Mouse (Mus musculus) megakaryocyte, embryonic 14.5 days (primary cell): ENCODE data around the gene Isoc2a. TPM values are rescaled to one million over a fixed set of nuclear protein-coding genes. Genes with fewer than 3 reads are reported as not detected.
"Not testable (repeated sequence)": the region's sequence is repeated elsewhere in the genome, so short reads cannot be mapped to it uniquely, and the experiment has no call there.

ENCODE experiments used
- H3K27me3 ChIP-seq: replicated peaks from 2 replicates; pipeline ENCODE3; 2012; ENCODE audit warnings: inconsistent platforms
- H3K36me3 ChIP-seq: replicated peaks from 2 replicates; pipeline ENCODE3; 2012; ENCODE audit warnings: low read length, inconsistent platforms, mixed read lengths
- H3K4me1 ChIP-seq: 2 replicates; pipeline ENCODE4 v1.6.1; 2012; ENCODE audit warnings: inconsistent platforms
- H3K4me3 ChIP-seq: replicated peaks from 2 replicates; pipeline ENCODE3; 2012; ENCODE audit warnings: moderate library complexity, mild to moderate bottlenecking, inconsistent platforms
- H3K9me3 ChIP-seq: 2 replicates; pipeline ENCODE4 v1.6.1; 2012; ENCODE audit warnings: inconsistent platforms
- FLI1 ChIP-seq: IDR thresholded peaks from 2 replicates; pipeline ENCODE4 v1.6.1; 2012; ENCODE audit warnings: low read length, inconsistent platforms, mixed read lengths
- GATA1 ChIP-seq: IDR thresholded peaks from 3 replicates; pipeline ENCODE4 v1.6.1; 2012; ENCODE audit warnings: mixed read lengths, low read length, inconsistent platforms, borderline replicate concordance
- polyA plus RNA-seq: library from polyadenylated mRNA; stranded (reverse); fragments of >175 nt; gene quantifications from 2 replicates; pipeline ENCODE4 v1.2.3, GENCODE M21; 2012; ENCODE audit warnings: low replicate concordance; ENCODE audit not compliant: insufficient read depth

Isoc2a gene
- polyA plus RNA-seq, 1 experiment: 17.1 TPM

DNA sequence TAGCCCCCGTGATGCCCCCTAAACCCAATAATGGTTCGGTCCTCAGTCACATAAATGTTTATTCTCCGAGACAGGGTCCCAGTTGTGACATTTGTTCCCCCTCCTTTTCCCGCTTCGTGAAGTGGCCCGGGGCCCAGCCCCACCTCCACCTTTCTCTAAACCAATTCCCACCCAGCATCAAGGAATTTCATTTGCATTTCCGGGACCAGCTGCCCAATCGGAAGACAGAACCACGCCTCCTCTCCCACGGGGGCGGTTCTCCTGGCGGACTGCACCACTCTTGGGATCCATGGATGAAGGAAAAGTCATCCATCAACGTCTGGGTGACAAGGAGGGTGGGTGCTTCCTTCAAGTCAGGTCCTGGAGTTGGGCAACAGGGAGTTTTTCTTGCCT is 32.0 kb upstream of the Isoc2a start:
- TF ChIP-seq GATA1 (no peak), FLI1 (no peak)
- H3K4me3 ChIP-seq: no peak overlapping the region
- peaks cover 6% of the 10 kb centered on the region for H3K36me3 ChIP-seq
- H3K27me3 ChIP-seq: peaks cover 61% of the 10 kb centered on the region
- H3K4me1 ChIP-seq: peaks cover 22% of the 10 kb centered on the region
- peaks cover 48% of the 10 kb centered on the region for H3K9me3 ChIP-seq

DNA sequence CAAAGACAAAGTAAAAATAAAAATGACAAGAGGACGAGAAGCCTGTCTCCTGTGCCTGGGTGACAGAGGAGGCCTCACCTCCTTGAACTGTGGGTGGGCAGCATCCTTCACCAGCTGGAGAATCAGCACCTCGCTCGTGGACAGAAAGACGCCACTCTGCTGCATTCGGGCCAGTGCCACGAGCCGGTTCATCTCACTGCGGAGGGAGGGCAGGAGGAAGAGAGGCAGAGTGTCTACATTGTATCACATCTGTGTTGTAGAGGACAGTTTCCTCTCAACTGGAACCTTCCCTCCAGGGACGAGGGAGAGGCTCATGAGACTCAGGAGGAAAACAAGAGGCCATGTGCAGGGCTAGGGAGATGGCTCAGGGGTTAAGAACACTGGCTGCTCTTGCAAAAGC is 27.6 kb upstream of the Isoc2a start:
- no peak overlapping the region for H3K4me3 ChIP-seq
- peaks cover 35% of the 10 kb centered on the region for H3K9me3 ChIP-seq
- H3K27me3 ChIP-seq: peaks cover 28% of the 10 kb centered on the region
- H3K4me1 ChIP-seq: peaks cover 1% of the 10 kb centered on the region; the same call in 1 of the 2 replicates
- peaks cover 9% of the 10 kb centered on the region for H3K36me3 ChIP-seq
- TF ChIP-seq FLI1: no peak
- no peak for TF ChIP-seq GATA1

DNA sequence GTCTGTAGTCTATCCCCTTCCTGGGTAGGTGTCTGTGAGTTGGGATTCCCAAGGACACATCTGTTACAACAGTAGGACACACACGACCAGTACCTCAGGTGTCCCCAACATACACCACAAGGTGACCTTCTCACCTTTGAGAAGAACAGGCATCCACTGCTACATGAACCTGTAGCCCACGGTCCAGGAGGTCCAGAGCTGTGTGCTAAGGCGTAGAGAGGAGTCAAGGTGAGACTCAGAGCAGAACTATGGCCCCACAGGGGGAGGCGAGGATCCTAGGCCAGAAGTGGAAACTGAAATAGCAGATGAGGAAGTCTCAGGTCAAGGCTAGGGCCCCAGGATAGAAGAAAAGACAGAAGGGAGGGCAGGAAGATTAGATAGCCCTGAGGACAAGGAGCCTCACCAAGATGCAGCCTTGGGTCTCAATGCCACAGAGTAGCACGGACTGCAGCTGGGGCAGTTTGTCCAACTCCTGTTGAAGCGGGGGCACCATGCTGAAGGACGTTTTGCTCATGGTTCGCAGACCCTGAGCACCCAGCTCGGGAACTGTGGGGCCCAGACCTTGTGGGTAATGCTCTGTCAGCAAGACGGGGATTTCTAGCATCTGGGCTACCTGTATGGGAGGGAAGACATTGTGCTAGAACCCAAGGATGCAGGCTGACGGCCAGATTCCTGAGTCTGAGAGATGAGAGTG is 26.2 kb upstream of the Isoc2a start:
- H3K27me3 ChIP-seq: peaks cover 15% of the 10 kb centered on the region
- H3K9me3 ChIP-seq: peaks cover 23% of the 10 kb centered on the region
- H3K4me1 ChIP-seq: no peaks in the 10 kb centered on the region
- peaks cover 9% of the 10 kb centered on the region for H3K36me3 ChIP-seq
- H3K4me3 ChIP-seq: no peak overlapping the region
- no peak for TF ChIP-seq GATA1
- TF ChIP-seq FLI1: no peak

DNA sequence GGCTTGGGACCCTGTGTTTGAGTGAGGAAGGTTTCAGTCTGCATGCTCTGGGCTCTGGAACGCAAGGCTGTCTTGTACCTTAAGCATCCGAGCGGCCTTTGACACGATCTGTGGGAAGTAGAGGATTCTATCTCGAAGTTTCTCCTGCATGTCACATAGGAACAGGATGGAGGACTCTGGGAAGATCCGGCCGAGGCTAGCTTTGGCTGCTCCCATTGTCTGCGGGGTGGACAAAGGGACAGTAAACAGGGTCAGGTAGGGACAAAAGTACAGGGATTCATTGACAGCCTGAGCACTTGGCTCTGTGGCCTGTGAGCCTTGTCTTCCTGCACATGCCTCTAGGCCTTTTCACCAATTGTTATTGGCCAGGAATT is 25.7 kb upstream of the Isoc2a start:
- Histone ChIP-seq H3K36me3 (peaks cover 9% of the 10 kb centered on the region), H3K27me3 (peaks cover 10% of the 10 kb centered on the region), H3K4me1 (no peaks in the 10 kb centered on the region), H3K4me3 (no peak overlapping the region), H3K9me3 (peaks cover 19% of the 10 kb centered on the region)
- TF ChIP-seq GATA1 (no peak), FLI1 (no peak)

DNA sequence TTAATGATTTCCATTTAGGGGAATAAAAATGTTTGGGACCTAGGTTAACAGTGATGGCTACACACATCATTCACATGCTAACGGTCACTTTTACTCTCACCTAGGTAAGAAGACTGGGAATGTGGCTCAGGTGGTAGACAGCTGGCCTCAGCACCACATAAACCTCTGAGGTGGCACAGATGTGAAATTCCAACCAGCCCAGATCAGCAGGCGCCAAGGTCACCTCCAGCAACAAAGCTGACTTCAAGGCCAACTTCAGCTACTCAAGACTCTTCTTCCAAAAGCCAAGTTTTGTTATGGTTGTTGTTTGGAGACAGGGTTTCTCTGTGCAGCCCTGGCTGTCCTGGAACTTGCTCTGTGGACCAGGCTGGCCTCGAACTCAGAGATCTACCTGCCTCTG is 23.3 kb upstream of the Isoc2a start:
- peaks cover 9% of the 10 kb centered on the region for H3K27me3 ChIP-seq

DNA sequence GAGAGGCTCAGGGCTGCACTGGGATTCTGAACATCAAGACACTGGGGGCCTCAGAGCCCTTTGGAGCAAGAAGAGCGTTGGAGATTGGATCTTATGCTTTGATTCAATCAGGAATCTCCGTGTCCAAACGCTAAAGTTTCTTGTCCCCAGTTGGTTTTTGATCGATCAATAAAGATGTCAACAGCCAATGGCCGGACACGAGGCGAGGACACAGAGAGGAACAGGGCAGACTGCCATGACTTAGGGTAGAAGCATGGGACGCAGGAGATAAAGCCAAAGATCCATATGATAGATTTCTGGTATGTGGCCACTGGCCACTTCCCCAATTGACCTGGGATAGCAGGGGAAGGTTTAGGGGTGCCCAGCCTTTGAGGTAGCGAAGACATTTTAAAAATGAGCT is 20.4 kb upstream of the Isoc2a start:
- Histone ChIP-seq H3K36me3 (no peaks in the 10 kb centered on the region), H3K4me3 (no peak overlapping the region), H3K27me3 (peaks cover 7% of the 10 kb centered on the region), H3K9me3 (no peaks in the 10 kb centered on the region), H3K4me1 (no peaks in the 10 kb centered on the region)
- TF ChIP-seq FLI1 (no peak), GATA1 (no peak)

More for the DNA sequence above, 23.3 kb upstream of the Isoc2a start:
- Histone ChIP-seq H3K36me3 (peaks cover 9% of the 10 kb centered on the region), H3K4me3 (no peak overlapping the region), H3K4me1 (no peaks in the 10 kb centered on the region), H3K9me3 (peaks cover 2% of the 10 kb centered on the region; the same call in 1 of the 2 replicates)
- TF ChIP-seq FLI1 (no peak), GATA1 (no peak)

DNA sequence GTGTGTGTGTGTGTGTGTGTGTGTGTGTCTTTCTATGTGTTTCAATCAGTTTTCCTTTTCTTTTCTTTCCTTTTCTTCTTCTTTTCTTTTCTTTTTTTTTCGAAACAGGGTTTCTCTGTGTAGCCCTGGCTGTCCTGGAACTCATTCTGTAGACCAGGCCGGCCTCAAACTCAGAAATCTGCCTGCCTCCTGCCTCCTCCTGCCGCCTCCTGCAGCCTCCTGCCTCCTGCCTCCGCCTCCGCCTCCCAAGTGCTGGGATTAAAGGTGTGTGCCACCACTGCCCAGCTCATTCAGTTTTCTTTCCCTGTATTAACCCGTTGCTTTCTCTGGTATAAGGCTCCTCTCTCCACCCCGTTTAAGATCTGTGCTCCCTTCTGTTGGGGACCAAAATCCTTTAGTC is 19.6 kb upstream of the Isoc2a start:
- H3K27me3 ChIP-seq: peaks cover 7% of the 10 kb centered on the region
- H3K4me3 ChIP-seq: no peak overlapping the region
- TF ChIP-seq GATA1 (no peak), FLI1 (no peak)
- no peaks in the 10 kb centered on the region for H3K36me3 ChIP-seq
- no peaks in the 10 kb centered on the region for H3K4me1 ChIP-seq
- no peaks in the 10 kb centered on the region for H3K9me3 ChIP-seq

DNA sequence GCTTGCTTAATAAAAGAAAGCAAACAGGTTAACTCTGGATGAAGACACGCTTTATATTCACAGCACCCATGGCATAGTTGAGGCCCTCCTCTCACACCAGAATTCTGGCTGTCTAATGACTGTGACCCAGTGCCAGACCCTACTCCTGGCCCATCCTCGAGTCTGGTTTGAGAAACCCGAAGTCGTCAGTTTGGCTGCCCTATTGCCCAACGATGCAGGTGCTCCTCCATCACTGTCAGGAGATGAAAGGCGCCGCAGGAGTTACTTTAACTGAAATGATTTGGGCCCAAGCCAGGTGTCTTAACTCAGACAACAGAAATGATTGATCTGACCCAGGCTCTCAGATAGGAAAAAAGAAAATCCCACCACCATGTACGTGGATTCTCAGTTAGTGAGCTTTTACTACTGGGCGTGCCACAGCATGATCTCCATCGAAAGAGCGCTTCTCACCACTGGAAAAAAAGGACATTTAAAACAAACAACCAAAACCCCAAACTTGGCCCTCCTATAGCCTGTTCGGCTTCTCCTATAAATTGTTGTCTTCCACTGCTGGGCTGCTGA is 17.5 kb upstream of the Isoc2a start:
- Histone ChIP-seq H3K36me3 (no peaks in the 10 kb centered on the region), H3K27me3 (peaks cover 4% of the 10 kb centered on the region), H3K4me3 (no peak overlapping the region), H3K9me3 (no peaks in the 10 kb centered on the region), H3K4me1 (peaks cover 14% of the 10 kb centered on the region)
- TF ChIP-seq FLI1 (no peak), GATA1 (no peak)

DNA sequence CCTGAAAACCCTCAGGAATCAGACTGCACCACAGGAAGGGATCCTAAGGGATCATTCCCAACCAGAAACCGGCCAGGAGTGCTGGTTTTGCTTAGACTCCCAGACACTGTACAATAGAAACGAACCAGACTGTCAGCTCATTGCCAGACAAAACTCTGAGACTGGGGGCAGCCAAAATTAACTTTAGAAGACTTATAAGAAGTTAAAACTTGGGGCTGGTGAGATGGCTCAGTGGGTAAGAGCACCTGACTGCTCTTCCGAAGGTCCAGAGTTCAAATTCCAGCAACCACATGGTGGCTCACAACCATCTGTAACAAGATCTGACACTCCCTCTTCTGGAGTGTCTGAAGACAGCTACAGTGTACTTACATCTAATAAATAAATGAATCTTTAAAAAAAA is 16.0 kb upstream of the Isoc2a start:
- peaks cover 21% of the 10 kb centered on the region for H3K4me1 ChIP-seq
- not testable (repeated sequence) for H3K9me3 ChIP-seq, H3K36me3 ChIP-seq, H3K27me3 ChIP-seq, H3K4me3 ChIP-seq

DNA sequence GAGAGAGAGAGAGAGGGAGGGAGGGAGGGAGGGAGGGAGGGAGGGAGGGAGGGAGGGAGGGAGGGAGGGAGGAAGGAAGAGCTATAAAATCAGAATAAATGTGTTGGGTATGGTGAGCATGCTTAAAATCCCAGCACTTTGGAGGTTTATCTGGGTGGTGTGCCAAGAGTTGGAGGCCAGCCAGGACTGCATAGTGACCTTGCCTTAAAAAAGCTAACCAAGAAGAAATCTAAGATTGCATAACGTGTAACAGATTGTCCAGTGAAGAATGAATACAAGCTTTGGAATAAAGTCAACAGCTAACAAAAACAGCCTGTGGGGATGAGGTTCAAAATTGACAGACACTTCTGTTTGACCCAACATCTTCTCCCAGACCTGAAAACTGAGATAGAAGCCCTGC is 13.9 kb upstream of the Isoc2a start:
- H3K4me1 ChIP-seq: peaks cover 29% of the 10 kb centered on the region
- no peaks in the 10 kb centered on the region for H3K27me3 ChIP-seq
- no peak for TF ChIP-seq FLI1
- no peak for TF ChIP-seq GATA1
- H3K4me3 ChIP-seq: no peak overlapping the region
- no peaks in the 10 kb centered on the region for H3K36me3 ChIP-seq
- H3K9me3 ChIP-seq: no peaks in the 10 kb centered on the region

DNA sequence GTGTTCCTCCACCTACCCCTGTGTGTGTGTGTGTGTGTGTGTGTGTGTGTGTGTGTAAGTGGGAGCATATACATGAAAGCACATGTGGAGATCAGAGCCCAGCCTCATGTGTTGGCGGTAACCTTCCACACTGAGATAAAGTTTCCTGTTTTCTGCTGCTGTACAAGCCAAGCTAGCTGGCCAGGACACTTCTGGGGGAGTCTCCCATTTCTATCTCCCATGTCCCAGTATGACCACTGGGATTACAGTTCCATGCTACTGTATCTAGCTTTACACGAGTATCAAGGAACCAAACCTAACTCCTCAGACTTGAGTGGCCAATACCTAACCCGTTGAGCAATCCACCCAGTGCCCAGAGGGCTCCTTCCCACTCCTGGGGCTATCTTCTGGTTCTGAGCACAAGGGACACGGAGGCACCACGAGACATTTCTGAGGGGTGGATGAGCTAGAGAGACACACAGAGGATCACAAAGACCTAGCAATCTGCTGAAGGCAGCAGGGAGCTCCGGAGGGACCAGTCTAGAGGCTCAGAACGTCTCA is 13.3 kb upstream of the Isoc2a start:
- H3K4me1 ChIP-seq: peaks cover 29% of the 10 kb centered on the region
- H3K36me3 ChIP-seq: no peaks in the 10 kb centered on the region
- no peaks in the 10 kb centered on the region for H3K9me3 ChIP-seq
- H3K4me3 ChIP-seq: no peak overlapping the region
- H3K27me3 ChIP-seq: no peaks in the 10 kb centered on the region
- TF ChIP-seq GATA1 (no peak), FLI1 (no peak)
